Mouse (Mus musculus): Measurements from ENCODE around the gene Ahnak.

DNA sequence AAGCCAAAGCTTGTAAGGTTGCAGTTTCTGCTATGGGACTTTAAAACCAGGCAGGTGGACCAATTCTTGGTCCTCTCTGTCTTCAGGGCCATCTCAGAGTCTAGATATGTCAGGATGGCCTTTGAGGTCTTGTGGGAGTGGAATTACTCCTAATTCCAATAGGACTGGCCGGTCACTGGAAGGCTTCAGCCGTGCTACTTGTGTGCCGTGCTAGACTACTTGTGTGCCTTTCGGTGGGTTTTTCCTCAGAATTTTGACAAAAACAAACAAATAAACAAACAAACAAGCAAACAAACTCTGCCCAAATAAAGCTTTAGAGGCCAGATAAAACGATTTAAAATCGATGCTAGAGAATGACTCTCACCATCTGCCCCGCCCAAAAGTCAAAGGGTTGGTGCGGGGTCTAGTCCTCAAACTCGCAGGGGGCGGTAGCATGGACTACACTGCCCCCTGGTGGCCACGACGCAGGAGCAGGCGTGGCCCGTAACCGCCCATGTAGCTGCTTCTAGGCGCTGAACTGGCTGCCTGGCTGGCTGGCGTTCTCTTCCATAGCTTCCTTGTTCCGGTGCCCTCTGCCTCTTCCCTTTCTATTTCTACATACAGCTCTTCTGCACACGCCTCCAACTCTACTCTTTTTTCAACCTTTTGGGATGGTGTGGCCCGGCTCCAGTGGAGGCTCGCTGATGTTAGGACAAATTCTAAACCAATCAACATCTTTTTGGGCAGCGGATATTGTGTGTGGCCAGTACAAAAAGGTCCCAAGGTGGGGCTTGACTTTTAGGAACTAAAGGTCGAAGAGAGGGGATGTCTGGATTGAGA, 93.3 kb downstream of the Ahnak start:
- no peak for TF ChIP-seq POLR2A (IDR thresholded peaks at IDR 0.05; ENCODE audit: insufficient read depth, low read depth, low read length)
- TF ChIP-seq CTCF (IDR thresholded peaks at IDR 0.05; ENCODE audit: insufficient read depth, low read depth, low read length): peak; percentile 99

All from olfactory bulb, adult 2 months (tissue).